Mouse (Mus musculus) liver, adult 2 months (tissue): Measurements from ENCODE around the gene Sgms1.

ENCODE experiments used
- CTCF ChIP-seq: fragments of 200-500 bp; IDR thresholded peaks from 2 replicates; pipeline ENCODE4 v1.5.1; 2011; ENCODE audit warnings: low read depth, low read length, control low read depth
- POLR2A ChIP-seq: fragments of 200-500 bp; IDR thresholded peaks from 2 replicates; pipeline ENCODE4 v1.6.1; 2011; ENCODE audit warnings: low read length, control low read depth; ENCODE audit not compliant: insufficient read depth; ENCODE audit errors: extremely low read depth

DNA sequence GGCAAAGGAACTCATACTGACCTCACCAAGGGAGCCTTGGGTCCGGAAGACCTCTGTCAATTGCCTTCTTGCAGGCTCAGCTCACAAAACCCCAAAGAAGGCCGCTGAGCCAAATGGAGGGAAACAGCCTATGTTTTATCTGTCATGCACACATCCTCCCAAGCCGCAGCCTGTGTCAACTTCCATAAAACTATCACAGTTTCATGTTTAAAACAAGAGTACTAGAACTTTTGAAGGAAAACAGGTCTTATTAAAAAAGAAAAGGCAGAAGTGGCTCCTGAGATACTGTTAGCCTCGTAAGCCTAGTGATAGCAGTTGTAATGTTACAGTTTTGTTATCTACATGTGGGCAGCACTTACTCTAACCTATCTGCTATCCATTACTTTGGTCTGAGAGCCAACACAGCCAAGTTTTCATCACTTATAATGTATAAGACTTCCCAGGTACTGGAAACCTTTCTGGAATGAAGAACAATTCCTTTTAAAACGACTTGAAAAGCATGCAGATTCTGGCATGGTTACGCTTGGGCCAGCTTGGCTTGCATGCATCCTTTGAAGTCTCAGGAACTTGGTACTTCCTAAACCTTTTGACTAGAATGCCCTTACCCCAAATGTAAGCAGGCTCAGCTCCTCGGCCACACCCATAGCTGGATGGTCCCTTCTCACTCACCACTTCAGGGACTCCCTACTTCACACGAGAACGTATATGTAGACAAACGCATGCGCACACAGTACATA is 150.6 kb downstream of the Sgms1 start:
- TF ChIP-seq POLR2A (no peak), CTCF (no peak)
